Mouse (Mus musculus) CH12.LX (cell line): ENCODE measurements around the gene Lad1. TPM values are rescaled to one million over a fixed set of nuclear protein-coding genes. Genes with fewer than 3 reads are reported as not detected.

Experiments used
- DNase-seq: peaks from one replicate; pipeline ENCODE4 v3.0.0-alpha.2; 2013; ENCODE audit errors: extremely low read depth
- H3K27ac ChIP-seq: 2 replicates; pipeline ENCODE4 v1.5.1; 2012; ENCODE audit warnings: low read depth, mild to moderate bottlenecking, control low read depth, moderate library complexity; ENCODE audit not compliant: insufficient read depth
- H3K27me3 ChIP-seq: replicated peaks from 2 replicates; pipeline ENCODE3; 2012; ENCODE audit warnings: inconsistent platforms
- H3K36me3 ChIP-seq, 2 experiments: replicated peaks in 1 of 2; 2 replicates each; pipeline versions ENCODE3 to v1.6.1; 2012; ENCODE audit warnings: inconsistent platforms in 1 of 2, low read length in 1 of 2, mild to moderate bottlenecking in 1 of 2, mixed read lengths in 1 of 2, moderate library complexity in 1 of 2; ENCODE audit not compliant: control insufficient read depth in 1 of 2, insufficient read depth in 1 of 2
- H3K4me1 ChIP-seq, 2 experiments: 2 replicates each; pipeline ENCODE4 v1.6.1; 2012; ENCODE audit warnings: inconsistent platforms in 1 of 2, moderate library complexity in 1 of 2; ENCODE audit not compliant: insufficient read depth in 2 of 2, control insufficient read depth in 1 of 2
- H3K4me2 ChIP-seq: 2 replicates; pipeline ENCODE4 v1.6.1; 2012; ENCODE audit warnings: low read depth, mild to moderate bottlenecking, control low read depth; ENCODE audit not compliant: poor library complexity, insufficient read depth, severe bottlenecking
- H3K4me3 ChIP-seq, 3 experiments: fragments of 150-350 bp in 1 of 3; sonication (generic) in 1 of 3; replicated peaks in 1 of 3; 2 replicates each; pipeline versions ENCODE3 to v1.5.1; 2011 to 2012; ENCODE audit warnings: low read depth in 2 of 3, low read length in 2 of 3, mild to moderate bottlenecking in 2 of 3, moderate library complexity in 2 of 3, control low read depth in 1 of 3, improper control_type of control experiment in 1 of 3, inconsistent platforms in 1 of 3, mixed read lengths in 1 of 3; ENCODE audit not compliant: poor library complexity in 1 of 3
- H3K79me2 ChIP-seq: replicated peaks from 2 replicates; pipeline ENCODE4 v1.6.1; 2012; ENCODE audit warnings: mild to moderate bottlenecking, moderate library complexity; ENCODE audit not compliant: control insufficient read depth, poor library complexity, insufficient read depth, severe bottlenecking; ENCODE audit errors: extremely low read depth
- H3K9ac ChIP-seq: 2 replicates; pipeline ENCODE4 v1.6.1; 2012; ENCODE audit warnings: low read depth, mild to moderate bottlenecking, control low read depth, moderate library complexity; ENCODE audit not compliant: insufficient read depth
- H3K9me3 ChIP-seq: replicated peaks from 2 replicates; pipeline ENCODE3; 2012; ENCODE audit warnings: low read length, inconsistent platforms, mixed read lengths
- BHLHE40 ChIP-seq: IDR thresholded peaks from 2 replicates; pipeline ENCODE4 v1.6.1; 2011; ENCODE audit warnings: mild to moderate bottlenecking, low read depth, low read length, improper control_type of control experiment
- CHD2 ChIP-seq: IDR thresholded peaks from 2 replicates; pipeline ENCODE4 v1.6.1; 2011; ENCODE audit warnings: low read length, improper control_type of control experiment
- EP300 ChIP-seq: IDR thresholded peaks from 2 replicates; pipeline ENCODE4 v1.6.1; 2011; ENCODE audit warnings: low read length, improper control_type of control experiment
- GABPA ChIP-seq: IDR thresholded peaks from 2 replicates; pipeline ENCODE4 v1.6.1; 2012; ENCODE audit warnings: low read depth, low read length, improper control_type of control experiment, inconsistent platforms; ENCODE audit not compliant: insufficient replicate concordance
- IRF4 ChIP-seq: IDR thresholded peaks from 2 replicates; pipeline ENCODE4 v1.6.1; 2014; ENCODE audit warnings: low read depth, mild to moderate bottlenecking, inconsistent platforms, low read length, improper control_type of control experiment
- JUN ChIP-seq: IDR thresholded peaks from 2 replicates; pipeline ENCODE4 v1.6.1; 2011; ENCODE audit warnings: low read depth, mild to moderate bottlenecking, low read length, improper control_type of control experiment, moderate library complexity; ENCODE audit not compliant: insufficient read depth
- KAT2A ChIP-seq: IDR thresholded peaks from 2 replicates; pipeline ENCODE4 v1.6.1; 2012; ENCODE audit warnings: low read length, improper control_type of control experiment, inconsistent platforms; ENCODE audit not compliant: insufficient replicate concordance
- MAFK ChIP-seq: IDR thresholded peaks from 2 replicates; pipeline ENCODE4 v1.6.1; 2011; ENCODE audit warnings: low read length, improper control_type of control experiment; ENCODE audit not compliant: insufficient replicate concordance
- MAX ChIP-seq: IDR thresholded peaks from 2 replicates; pipeline ENCODE4 v1.6.1; 2011; ENCODE audit warnings: low read length, improper control_type of control experiment
- MAZ ChIP-seq: IDR thresholded peaks from 2 replicates; pipeline ENCODE4 v1.6.1; 2012; ENCODE audit warnings: low read depth, mild to moderate bottlenecking, inconsistent platforms, low read length, improper control_type of control experiment, moderate library complexity
- MYC ChIP-seq: IDR thresholded peaks from 2 replicates; pipeline ENCODE4 v1.6.1; 2011; ENCODE audit warnings: low read depth, mild to moderate bottlenecking, improper control_type of control experiment, low read length
- NELFE ChIP-seq: IDR thresholded peaks from 2 replicates; pipeline ENCODE4 v1.6.1; 2011; ENCODE audit warnings: low read depth, low read length, improper control_type of control experiment
- PAX5 ChIP-seq: IDR thresholded peaks from 2 replicates; pipeline ENCODE4 v1.6.1; 2012; ENCODE audit warnings: low read length, inconsistent platforms, mixed read lengths
- POLR2AphosphoS2 ChIP-seq: IDR thresholded peaks from 2 replicates; pipeline ENCODE4 v1.6.1; 2011; ENCODE audit warnings: low read depth, low read length, improper control_type of control experiment
- TBP ChIP-seq: conservative IDR thresholded peaks from 2 replicates; pipeline ENCODE4 v1.6.1; 2011; ENCODE audit warnings: low read depth, low read length, improper control_type of control experiment
- TCF12 ChIP-seq: IDR thresholded peaks from 2 replicates; pipeline ENCODE4 v1.6.1; 2014; ENCODE audit warnings: low read depth, mild to moderate bottlenecking, inconsistent platforms, low read length, improper control_type of control experiment
- USF1 ChIP-seq: IDR thresholded peaks from 2 replicates; pipeline ENCODE4 v1.6.1; 2014; ENCODE audit warnings: low read depth, mild to moderate bottlenecking, inconsistent platforms, low read length, improper control_type of control experiment
- ZC3H11A ChIP-seq: IDR thresholded peaks from 2 replicates; pipeline ENCODE4 v1.6.1; 2012; ENCODE audit warnings: low read depth, mild to moderate bottlenecking, inconsistent platforms, low read length, improper control_type of control experiment
- ZKSCAN1 ChIP-seq: IDR thresholded peaks from 2 replicates; pipeline ENCODE4 v1.6.1; 2012; ENCODE audit warnings: low read depth, inconsistent platforms, low read length, improper control_type of control experiment, borderline replicate concordance
- ZMIZ1 ChIP-seq: IDR thresholded peaks from 2 replicates; pipeline ENCODE4 v1.6.1; 2012; ENCODE audit warnings: low read depth, mild to moderate bottlenecking, inconsistent platforms, low read length, improper control_type of control experiment
- ZNF384 ChIP-seq: IDR thresholded peaks from 2 replicates; pipeline ENCODE4 v1.6.1; 2012; ENCODE audit warnings: low read depth, low read length, improper control_type of control experiment, inconsistent platforms
- dilution Hi-C: fragments of 300-500 bp; cut with MboI; formaldehyde crosslinking; loops from 2 replicates; pipeline ENCODE4 v1.14.3; 2020; ENCODE audit warnings: low sequenced_read_pairs; ENCODE audit not compliant: extremely low pct_unique_long_range_greater_than_20kb, extremely low pct_ligation_motif_present
- in situ Hi-C: fragments of 300-500 bp; cut with MboI; formaldehyde crosslinking; loops from 3 replicates; pipeline ENCODE4 v1.14.3; 2019; ENCODE audit warnings: low sequenced_read_pairs, low pct_ligation_motif_present, low pct_unique_long_range_greater_than_20kb, mixed read lengths
- polyA plus RNA-seq: library from polyadenylated mRNA; unstranded; fragments of >175 nt; gene quantifications from 2 replicates; pipeline ENCODE4 v1.2.1, GENCODE M21; 2012; ENCODE audit warnings: low read depth; ENCODE audit not compliant: insufficient read length
- total RNA-seq, 2 experiments: library from RNA; depleted of rRNA; stranded (reverse); fragments of 300-350 nt in 1 of 2; fragments of >200 nt in 1 of 2; gene quantifications; 2 replicates each; pipeline ENCODE4 v1.2.3; 2012 to 2014

The Lad1 gene
- total and polyA plus RNA-seq, 3 experiments, result 0.17 TPM; not detected in 2

DNA sequence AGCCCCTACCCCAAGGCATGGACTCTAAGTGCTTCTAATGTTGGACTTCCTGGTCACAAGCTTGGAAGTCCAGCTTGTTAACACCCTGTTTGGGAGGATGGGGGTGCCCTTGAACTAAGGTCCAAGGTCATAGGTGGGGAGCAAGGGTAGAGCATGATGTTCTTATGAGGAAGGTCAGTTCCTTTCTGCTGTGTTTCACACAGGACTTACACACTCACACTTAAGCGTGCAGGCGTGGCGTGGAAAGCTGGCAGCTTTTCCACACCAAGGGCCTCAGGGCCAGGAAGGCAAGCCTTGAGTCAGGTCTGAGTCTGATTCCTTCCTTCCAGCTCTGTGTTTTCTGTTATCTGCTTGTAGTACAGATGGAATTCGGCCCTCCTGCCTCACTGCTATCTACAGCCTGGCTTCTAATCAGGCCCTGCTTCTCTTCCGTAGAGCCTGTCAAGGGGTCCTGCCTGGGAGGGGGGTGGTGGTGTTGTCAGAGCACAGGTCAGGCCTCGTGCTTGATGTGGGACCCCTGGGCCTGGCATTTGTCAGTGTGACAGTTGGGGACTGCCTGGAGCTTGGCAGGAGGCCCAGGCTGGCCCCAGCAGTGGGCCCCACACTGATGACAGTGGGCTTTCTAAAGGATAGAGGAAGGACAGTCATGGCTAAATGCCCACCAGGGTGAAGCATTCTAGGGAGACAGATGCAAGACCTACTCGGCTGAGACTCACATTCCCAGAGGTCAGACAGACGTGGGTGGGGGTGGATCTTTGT, 18.0 kb upstream of the Lad1 start:
- TF ChIP-seq MYC (no peak), GABPA (no peak), CHD2 (no peak), POLR2AphosphoS2 (no peak)
- dilution Hi-C loops, result no loop called here

DNA sequence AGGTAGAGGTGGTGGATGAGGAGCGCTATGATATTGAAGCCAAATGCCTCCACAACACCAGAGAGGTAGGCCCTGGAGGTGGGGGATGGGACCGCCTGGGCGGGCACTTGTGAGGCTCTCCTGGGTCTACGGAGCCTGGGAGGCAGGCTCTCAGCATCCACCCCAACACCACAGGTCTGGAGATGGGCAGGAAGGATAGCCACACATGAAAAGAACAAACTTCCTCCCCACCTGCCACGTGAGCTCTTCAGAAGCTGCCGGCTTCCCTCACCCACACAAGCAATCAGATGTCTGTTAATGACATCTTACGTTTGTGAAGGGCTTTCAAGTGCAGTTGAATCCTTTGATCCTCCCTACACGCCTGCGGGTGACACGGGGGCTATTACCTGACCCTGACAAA, 10.9 kb upstream of the Lad1 start:
- dilution Hi-C loops, result no loop called here
- DNase-seq, result no peak
- peaks cover 3 to 30% of the 10 kb centered on the region in 2 experiments for H3K4me1 ChIP-seq

More for the DNA sequence above, 18.0 kb upstream of the Lad1 start:
- no peaks in the 10 kb centered on the region for H3K79me2 ChIP-seq
- H3K9ac ChIP-seq, result no peak overlapping the region
- peaks cover 10% of the 10 kb centered on the region for H3K27me3 ChIP-seq
- in situ Hi-C loops, result no loop called here
- H3K4me3 ChIP-seq, result no peak overlapping the region
- H3K27ac ChIP-seq, result no peak overlapping the region
- peaks cover 1 to 18% of the 10 kb centered on the region in 2 experiments for H3K4me1 ChIP-seq
- H3K4me2 ChIP-seq, result no peak overlapping the region
- H3K9me3 ChIP-seq, result no peaks in the 10 kb centered on the region
- no peaks in the 10 kb centered on the region for H3K36me3 ChIP-seq
- DNase-seq, result no peak

DNA sequence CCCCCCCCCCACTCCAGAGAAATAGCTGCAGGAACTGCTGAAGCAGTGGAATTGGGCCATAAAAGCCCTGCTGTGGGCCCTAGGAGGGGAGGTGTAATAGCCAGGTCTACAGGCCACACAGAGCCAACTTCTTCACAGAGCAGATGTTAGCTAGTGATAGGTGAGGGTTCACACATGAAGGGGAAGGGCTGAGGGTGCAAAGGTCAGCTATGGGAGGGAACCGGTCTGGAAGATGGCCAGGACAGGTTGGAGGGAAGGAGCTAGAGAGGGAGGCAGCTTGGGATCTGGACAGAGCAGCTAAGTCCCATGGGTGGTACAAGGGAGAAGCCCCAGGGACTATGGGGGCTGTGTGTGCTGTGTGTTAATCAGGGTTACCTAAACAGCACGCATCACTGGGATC, 8.2 kb upstream of the Lad1 start:
- Histone ChIP-seq H3K4me1 (peaks cover 16 to 49% of the 10 kb centered on the region in 2 experiments), H3K27ac (no peak overlapping the region), H3K27me3 (peaks cover 7% of the 10 kb centered on the region), H3K9ac (no peak overlapping the region), H3K4me3 (no peak overlapping the region), H3K36me3 (no peaks in the 10 kb centered on the region), H3K9me3 (no peaks in the 10 kb centered on the region), H3K4me2 (no peak overlapping the region), H3K79me2 (no peaks in the 10 kb centered on the region)
- in situ Hi-C loops (no loop called here), dilution Hi-C loops (no loop called here)
- no peak for DNase-seq
- TF ChIP-seq TCF12 (no peak), NELFE (no peak), USF1 (no peak), ZKSCAN1 (no peak), ZNF384 (no peak), MAZ (no peak), MYC (no peak), BHLHE40 (no peak), GABPA (no peak), MAFK (no peak), KAT2A (no peak), TBP (no peak), ZC3H11A (no peak), MAX (no peak), IRF4 (no peak), ZMIZ1 (no peak), JUN (no peak)

More for the DNA sequence above, 10.9 kb upstream of the Lad1 start:
- Histone ChIP-seq H3K4me2 (no peak overlapping the region), H3K27ac (no peak overlapping the region), H3K9ac (no peak overlapping the region), H3K36me3 (no peaks in the 10 kb centered on the region), H3K27me3 (peaks cover 8% of the 10 kb centered on the region), H3K79me2 (no peaks in the 10 kb centered on the region), H3K4me3 (no peak overlapping the region), H3K9me3 (no peaks in the 10 kb centered on the region)
- TF ChIP-seq PAX5 (no peak), EP300 (no peak), MAX (no peak)
- in situ Hi-C loops, result no loop called here
